Mouse (Mus musculus): Measurements from ENCODE around the gene Gpr15. TPM values are rescaled to one million over a fixed set of nuclear protein-coding genes. Genes with fewer than 3 reads are reported as not detected.

Gpr15 gene
- polyA plus RNA-seq (2014; fragmentation: Nextera tagmentation; extraction: Ambion mirVana): 0.11 TPM in 1 of 2 replicates, not detected in the other

DNA sequence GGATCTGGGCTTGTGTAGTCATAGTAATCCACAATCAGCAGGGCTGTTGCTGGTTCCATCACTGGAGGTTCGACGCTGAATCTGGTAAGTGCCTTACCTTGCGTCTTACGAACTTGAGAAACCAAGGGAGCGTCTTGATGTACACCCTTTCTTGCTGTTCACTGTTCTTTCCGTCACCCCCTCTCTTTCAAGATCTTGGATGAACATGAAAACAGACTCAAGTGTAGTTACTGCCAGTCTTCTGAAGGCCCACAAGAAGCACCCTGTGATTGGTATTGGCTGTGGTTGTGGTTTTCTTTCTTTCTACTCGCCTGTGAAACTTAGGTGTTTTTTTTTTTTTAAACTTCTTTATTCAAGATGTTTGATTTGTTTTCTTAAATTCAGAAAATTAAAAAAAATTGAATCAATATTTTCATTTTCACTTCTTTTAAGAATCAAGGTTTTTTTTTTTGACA, at the start of gene Gpr15:
TSS of gene Gpr15 (minus strand) at position 405 of the 455 bp plus-strand sequence.
- TF ChIP-seq CTCF (IDR thresholded peaks at IDR 0.05; ENCODE audit: low read depth): no peak
- H3K27ac ChIP-seq (ENCODE audit: low read depth): no peak within 1 kb of the TSS
- 90% methylated on average over 7 of the region's 7 CpGs for WGBS

DNA sequence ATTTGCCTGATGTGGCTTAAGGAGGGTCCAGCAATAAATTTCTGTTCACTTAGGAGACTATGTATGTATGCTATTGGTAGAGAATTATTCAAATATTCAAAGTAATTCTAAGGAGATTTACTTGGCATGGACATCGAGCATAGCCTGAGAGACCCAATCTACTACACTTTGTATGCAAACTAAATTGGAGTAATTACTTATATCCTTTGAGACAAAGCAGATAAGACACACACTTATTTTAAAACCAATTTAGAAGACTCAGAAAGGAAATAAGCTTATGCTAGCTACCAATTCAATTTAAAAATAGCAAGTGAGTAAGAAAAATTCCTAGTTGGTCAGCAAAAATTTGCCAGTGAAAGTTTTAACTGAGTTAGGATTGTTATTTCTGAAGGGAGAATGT, 44.2 kb upstream of the Gpr15 start, which contains the start of gene Olfr172:
TSS of gene Olfr172 (minus strand) at position 101 of the 400 bp plus-strand sequence.
- Histone ChIP-seq H3K27ac (ENCODE audit: low read depth) (no peak within 1 kb of the TSS), H3K9me3 (ENCODE audit: low read depth, low read length) (no peaks in the 10 kb centered on the region), H3K9ac (no peak within 1 kb of the TSS), H3K4me1 (ENCODE audit: insufficient read depth) (no peaks in the 10 kb centered on the region), H3K4me2 (no peak within 1 kb of the TSS), H3K4me3 (ENCODE audit: low read depth, low read length) (no peak within 1 kb of the TSS), H3K36me3 (ENCODE audit: insufficient read depth) (no peaks in the 10 kb centered on the region), H3K27me3 (ENCODE audit: insufficient read depth, low read length) (no peaks in the 10 kb centered on the region)
- ATAC-seq (ENCODE audit: insufficient read depth): no peak
- TF ChIP-seq CTCF (IDR thresholded peaks at IDR 0.05; ENCODE audit: low read depth): no peak
- DNase-seq: no peak
- WGBS: 78% methylated on average over 1 of the region's 1 CpGs

More for the DNA sequence above, at the start of gene Gpr15:
- no peak within 1 kb of the TSS for H3K4me3 ChIP-seq (ENCODE audit: low read depth, low read length)
- H3K4me1 ChIP-seq (ENCODE audit: insufficient read depth): no peaks in the 10 kb centered on the region
- ATAC-seq (ENCODE audit: insufficient read depth) (no peak), DNase-seq (no peak)
- no peaks in the 10 kb centered on the region for H3K27me3 ChIP-seq (ENCODE audit: insufficient read depth, low read length)
- no peak within 1 kb of the TSS for H3K9ac ChIP-seq
- no peak within 1 kb of the TSS for H3K4me2 ChIP-seq
- no peaks in the 10 kb centered on the region for H3K9me3 ChIP-seq (ENCODE audit: low read depth, low read length)
- H3K36me3 ChIP-seq (ENCODE audit: insufficient read depth): no peaks in the 10 kb centered on the region

DNA sequence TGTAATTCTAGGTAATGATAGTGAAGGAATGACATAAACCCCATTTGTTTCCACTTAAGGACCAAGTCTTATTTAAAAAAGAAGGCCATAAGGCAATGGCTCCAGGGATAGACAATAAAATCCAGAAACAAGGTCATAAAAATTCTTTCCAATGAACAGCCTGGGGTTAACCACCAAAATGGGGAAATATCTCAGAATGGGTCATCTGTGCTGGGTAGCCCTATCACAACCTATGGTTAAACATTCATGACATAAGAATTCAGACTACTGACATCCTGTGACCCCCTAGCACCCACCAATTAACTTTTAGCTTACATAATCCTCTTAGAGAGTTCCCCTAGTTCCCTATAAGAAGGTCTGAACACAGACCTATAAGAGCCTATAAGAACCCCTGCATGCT, 37.3 kb upstream of the Gpr15 start:
- no peaks in the 10 kb centered on the region for H3K36me3 ChIP-seq (ENCODE audit: insufficient read depth)
- no peak overlapping the region for H3K27ac ChIP-seq (ENCODE audit: low read depth)
- ATAC-seq (ENCODE audit: insufficient read depth) (no peak), DNase-seq (no peak)
- no peak overlapping the region for H3K4me2 ChIP-seq
- TF ChIP-seq CTCF (IDR thresholded peaks at IDR 0.05; ENCODE audit: low read depth): no peak
- H3K4me3 ChIP-seq (ENCODE audit: low read depth, low read length): no peak overlapping the region
- H3K9ac ChIP-seq: no peak overlapping the region
- no peaks in the 10 kb centered on the region for H3K27me3 ChIP-seq (ENCODE audit: insufficient read depth, low read length)
- H3K4me1 ChIP-seq (ENCODE audit: insufficient read depth): no peaks in the 10 kb centered on the region
- no peaks in the 10 kb centered on the region for H3K9me3 ChIP-seq (ENCODE audit: low read depth, low read length)

DNA sequence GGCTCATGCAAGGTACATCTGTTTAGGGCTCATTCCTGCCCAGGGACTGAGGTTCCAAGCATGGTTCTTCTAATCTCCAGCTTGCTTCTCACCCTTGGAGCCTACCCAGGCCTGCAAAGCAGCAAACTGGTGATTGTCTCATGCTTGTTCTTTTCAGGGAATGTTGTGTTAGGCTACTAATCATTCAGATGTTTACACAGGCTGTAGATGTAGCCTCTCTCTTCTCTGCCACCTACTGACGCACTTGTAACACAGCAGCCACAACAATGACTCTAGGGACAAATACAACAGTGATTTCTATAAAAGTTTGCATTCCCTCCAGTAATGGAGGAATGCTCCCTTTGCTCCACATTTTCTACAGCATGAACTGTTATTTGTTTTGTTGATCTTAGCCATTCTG, 32.4 kb upstream of the Gpr15 start:
- Histone ChIP-seq H3K4me3 (ENCODE audit: low read depth, low read length) (no peak overlapping the region), H3K27ac (ENCODE audit: low read depth) (no peak overlapping the region), H3K27me3 (ENCODE audit: insufficient read depth, low read length) (no peaks in the 10 kb centered on the region), H3K4me2 (no peak overlapping the region), H3K9me3 (ENCODE audit: low read depth, low read length) (no peaks in the 10 kb centered on the region), H3K4me1 (ENCODE audit: insufficient read depth) (no peaks in the 10 kb centered on the region), H3K9ac (no peak overlapping the region), H3K36me3 (ENCODE audit: insufficient read depth) (no peaks in the 10 kb centered on the region)
- 28% methylated on average over 1 of the region's 1 CpGs for WGBS
- ATAC-seq (ENCODE audit: insufficient read depth): peak; percentile 68; the same call in 1 of the 2 replicates
- peak; percentile 57 for TF ChIP-seq CTCF (IDR thresholded peaks at IDR 0.05; ENCODE audit: low read depth)
- DNase-seq: peak; percentile 40

DNA sequence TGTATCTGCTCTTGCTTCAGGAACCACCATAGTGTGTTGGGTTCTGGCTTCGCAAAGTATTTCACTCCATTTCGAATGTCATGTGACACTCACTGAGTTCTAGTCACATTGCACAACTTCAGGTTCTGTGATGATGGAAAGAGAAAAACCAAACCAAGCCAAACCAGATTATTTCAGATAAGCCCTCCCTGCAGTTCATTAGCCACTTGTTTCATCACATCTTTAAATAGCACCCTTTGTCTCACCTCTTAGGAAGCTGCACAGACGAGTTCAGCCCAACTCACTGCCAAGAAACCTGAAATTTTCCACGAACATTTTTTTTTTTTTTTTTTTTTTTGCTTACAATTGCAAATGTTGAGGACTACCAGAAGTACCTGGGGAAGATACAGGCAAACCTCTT, 27.8 kb upstream of the Gpr15 start:
- 55% methylated on average over 4 of the region's 4 CpGs for WGBS

DNA sequence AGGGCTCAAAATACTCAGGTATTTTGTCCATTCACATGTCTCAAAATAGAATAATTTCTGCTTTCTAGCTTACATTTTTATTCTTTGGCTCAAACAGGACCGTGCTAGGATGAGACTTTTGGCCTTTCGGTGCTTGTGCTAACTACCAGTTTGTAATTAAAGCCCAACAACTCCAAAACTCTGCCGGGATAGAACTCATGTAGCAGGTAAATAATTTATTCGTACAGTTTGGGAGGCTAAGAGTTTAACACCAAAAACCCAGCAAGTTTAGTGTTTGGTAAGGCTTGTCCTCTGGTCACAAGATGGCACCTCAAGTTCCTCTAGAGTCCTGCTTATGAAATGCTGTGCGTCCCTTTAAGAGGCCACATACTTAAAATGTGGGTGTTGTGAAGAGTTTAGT, 21.9 kb upstream of the Gpr15 start:
- 0 out of 2 replicates have a peak, but pooled peaks cover 1% of the 10 kb centered on the region for H3K36me3 ChIP-seq (ENCODE audit: insufficient read depth)
- no peaks in the 10 kb centered on the region for H3K9me3 ChIP-seq (ENCODE audit: low read depth, low read length)
- no peak overlapping the region for H3K27ac ChIP-seq (ENCODE audit: low read depth)
- no peaks in the 10 kb centered on the region for H3K27me3 ChIP-seq (ENCODE audit: insufficient read depth, low read length)
- no peak overlapping the region for H3K9ac ChIP-seq
- no peak for TF ChIP-seq CTCF (IDR thresholded peaks at IDR 0.05; ENCODE audit: low read depth)
- no peaks in the 10 kb centered on the region for H3K4me1 ChIP-seq (ENCODE audit: insufficient read depth)
- no peak overlapping the region for H3K4me3 ChIP-seq (ENCODE audit: low read depth, low read length)
- no peak for ATAC-seq (ENCODE audit: insufficient read depth)
- no peak overlapping the region for H3K4me2 ChIP-seq
- no peak for DNase-seq
- 88% methylated on average over 5 of the region's 5 CpGs for WGBS

More for the DNA sequence above, 27.8 kb upstream of the Gpr15 start:
- no peak overlapping the region for H3K4me2 ChIP-seq
- H3K27ac ChIP-seq (ENCODE audit: low read depth): no peak overlapping the region
- no peak for TF ChIP-seq CTCF (IDR thresholded peaks at IDR 0.05; ENCODE audit: low read depth)
- no peak for ATAC-seq (ENCODE audit: insufficient read depth)
- DNase-seq: no peak
- H3K9me3 ChIP-seq (ENCODE audit: low read depth, low read length): no peaks in the 10 kb centered on the region
- H3K4me3 ChIP-seq (ENCODE audit: low read depth, low read length): no peak overlapping the region
- H3K27me3 ChIP-seq (ENCODE audit: insufficient read depth, low read length): no peaks in the 10 kb centered on the region
- H3K4me1 ChIP-seq (ENCODE audit: insufficient read depth): no peaks in the 10 kb centered on the region
- no peak overlapping the region for H3K9ac ChIP-seq
- no peaks in the 10 kb centered on the region for H3K36me3 ChIP-seq (ENCODE audit: insufficient read depth)

DNA sequence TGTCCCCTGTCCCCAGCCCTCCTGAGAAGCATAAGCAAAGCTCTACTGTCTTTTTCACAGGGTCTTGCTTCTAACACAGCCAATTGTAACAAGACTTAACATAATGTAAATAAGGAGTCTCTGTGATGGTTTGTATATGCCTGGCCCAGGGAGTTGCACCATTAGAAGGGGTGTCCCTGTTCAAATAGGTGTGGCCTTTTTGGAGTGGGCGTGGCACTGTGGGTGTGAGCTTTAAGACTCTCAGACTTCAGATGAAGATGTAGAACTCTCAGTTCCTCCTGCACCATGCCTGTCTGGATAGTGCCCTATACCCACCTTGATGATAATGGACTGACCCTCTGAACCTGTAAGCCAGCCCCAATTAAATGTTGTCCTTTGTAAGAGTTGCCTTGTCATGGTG, 19.9 kb upstream of the Gpr15 start:
- no peaks in the 10 kb centered on the region for H3K9me3 ChIP-seq (ENCODE audit: low read depth, low read length)
- ATAC-seq (ENCODE audit: insufficient read depth) (no peak), DNase-seq (no peak)
- WGBS: 82% methylated on average over 1 of the region's 1 CpGs
- no peak overlapping the region for H3K9ac ChIP-seq
- peaks cover 17% of the 10 kb centered on the region; the same call in 1 of the 2 replicates for H3K36me3 ChIP-seq (ENCODE audit: insufficient read depth)
- no peak for TF ChIP-seq CTCF (IDR thresholded peaks at IDR 0.05; ENCODE audit: low read depth)
- H3K27ac ChIP-seq (ENCODE audit: low read depth): no peak overlapping the region
- no peak overlapping the region for H3K4me3 ChIP-seq (ENCODE audit: low read depth, low read length)
- H3K4me1 ChIP-seq (ENCODE audit: insufficient read depth): no peaks in the 10 kb centered on the region
- H3K4me2 ChIP-seq: no peak overlapping the region
- H3K27me3 ChIP-seq (ENCODE audit: insufficient read depth, low read length): no peaks in the 10 kb centered on the region
